Mouse (Mus musculus) heart, embryonic 14.5 days (tissue): Measurements from ENCODE around the gene Efna5. TPM values are rescaled to one million over a fixed set of nuclear protein-coding genes. Genes with fewer than 3 reads are reported as not detected.

Experiments
- ATAC-seq: fragments of 200-750 bp; cut with Nextera tagmentation; 2 replicates; pipeline ENCODE4 v1.8.0; 2017; ENCODE audit warnings: low read depth, moderate TSS enrichment; ENCODE audit not compliant: insufficient number of reproducible peaks, insufficient read depth, low FRiP score
- H3K27ac ChIP-seq, 2 experiments: fragments of 200-500 bp in 1 of 2; fragments of 300-500 bp in 1 of 2; sonication (generic) in 1 of 2; replicated peaks in 1 of 2; 2 replicates each; pipeline ENCODE4 v1.5.1; 2012 to 2014; ENCODE audit warnings: low read depth in 2 of 2, low read length in 2 of 2, control low read depth in 1 of 2, mild to moderate bottlenecking in 1 of 2, mixed read lengths in 1 of 2; ENCODE audit not compliant: control insufficient read depth in 1 of 2, insufficient read depth in 1 of 2
- H3K27me3 ChIP-seq: fragments of 300-500 bp; sonication (generic); 2 replicates; pipeline ENCODE4 v1.6.1; 2014; ENCODE audit warnings: mild to moderate bottlenecking, low read length, control low read depth; ENCODE audit not compliant: control insufficient read depth, insufficient read depth
- H3K36me3 ChIP-seq: fragments of 300-500 bp; sonication (generic); 2 replicates; pipeline ENCODE4 v1.6.1; 2014; ENCODE audit warnings: mild to moderate bottlenecking, control low read depth, low read length, mixed read lengths; ENCODE audit not compliant: control insufficient read depth, insufficient read depth
- H3K4me1 ChIP-seq, 2 experiments: fragments of 200-500 bp in 1 of 2; fragments of 300-500 bp in 1 of 2; sonication (generic) in 1 of 2; 2 replicates each; pipeline ENCODE4 v1.6.1; 2012 to 2014; ENCODE audit warnings: low read length in 2 of 2, control low read depth in 1 of 2, mixed read lengths in 1 of 2; ENCODE audit not compliant: control insufficient read depth in 2 of 2, insufficient read depth in 2 of 2
- H3K4me2 ChIP-seq: fragments of 300-500 bp; sonication (generic); 2 replicates; pipeline ENCODE4 v1.6.1; 2014; ENCODE audit warnings: mild to moderate bottlenecking, low read length
- H3K4me3 ChIP-seq, 2 experiments: fragments of 200-500 bp in 1 of 2; fragments of 300-500 bp in 1 of 2; sonication (generic) in 1 of 2; 2 replicates each; pipeline ENCODE4 v1.5.1; 2012 to 2014; ENCODE audit warnings: low read length in 2 of 2, mild to moderate bottlenecking in 2 of 2, control low read depth in 1 of 2, low read depth in 1 of 2, moderate library complexity in 1 of 2; ENCODE audit not compliant: control insufficient read depth in 1 of 2, insufficient read depth in 1 of 2
- H3K9ac ChIP-seq: fragments of 300-500 bp; sonication (generic); 2 replicates; pipeline ENCODE4 v1.6.1; 2014; ENCODE audit warnings: mild to moderate bottlenecking, low read length
- H3K9me3 ChIP-seq: fragments of 300-500 bp; sonication (generic); 2 replicates; pipeline ENCODE4 v1.6.1; 2016; ENCODE audit warnings: low read length, control low read depth; ENCODE audit not compliant: control insufficient read depth
- WGBS: fragments of 180-500 bp; shearing (Covaris S2); extraction: QIAGEN DNeasy Blood & Tissue Kit; methylation state at CpG from one replicate; pipeline ENCODE4 v1.1.7; 2014; 5-methylcytosine and 5-hydroxymethylcytosine counted together
- polyA plus RNA-seq: library from polyadenylated mRNA; unstranded; fragments of >200 nt; fragmentation: Nextera tagmentation; extraction: Ambion mirVana; gene quantifications from 2 replicates; pipeline ENCODE4 v1.2.1, GENCODE M21; 2014

The Efna5 gene
- polyA plus RNA-seq, 1 experiment from 2014 or later = 26.4 TPM

DNA sequence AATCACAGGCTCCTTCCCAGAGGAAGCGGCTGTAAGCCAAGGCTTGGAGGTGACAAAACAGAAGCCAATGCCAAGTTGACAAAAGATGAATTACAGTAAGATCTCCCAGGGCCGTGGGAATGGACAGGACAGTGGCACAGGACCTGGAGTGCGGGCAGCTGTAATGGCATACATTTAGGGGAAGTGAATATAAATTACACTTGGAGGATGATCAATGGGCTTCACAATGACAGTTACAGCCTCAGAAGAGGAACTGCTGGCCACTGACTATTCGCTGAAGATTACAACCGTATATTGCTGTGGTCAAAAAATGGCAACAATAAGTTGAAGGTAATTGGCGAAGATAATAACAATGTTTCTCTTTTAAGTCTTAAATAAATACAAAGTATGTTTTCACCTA is 67.7 kb downstream of the Efna5 start:
- no peaks in the 10 kb centered on the region for H3K27me3 ChIP-seq
- no peaks in the 10 kb centered on the region for H3K9me3 ChIP-seq
- WGBS = 83% methylated on average over 6 of the region's 6 CpGs
- no peak overlapping the region for H3K4me2 ChIP-seq
- H3K9ac ChIP-seq = no peak overlapping the region
- no peak overlapping the region for H3K4me3 ChIP-seq
- no peak overlapping the region for H3K27ac ChIP-seq
- ATAC-seq = no peak
- 0 out of 4 replicates have a peak, but pooled peaks cover 0 to under 1% of the 10 kb centered on the region in 2 experiments for H3K4me1 ChIP-seq
- H3K36me3 ChIP-seq = no peaks in the 10 kb centered on the region

DNA sequence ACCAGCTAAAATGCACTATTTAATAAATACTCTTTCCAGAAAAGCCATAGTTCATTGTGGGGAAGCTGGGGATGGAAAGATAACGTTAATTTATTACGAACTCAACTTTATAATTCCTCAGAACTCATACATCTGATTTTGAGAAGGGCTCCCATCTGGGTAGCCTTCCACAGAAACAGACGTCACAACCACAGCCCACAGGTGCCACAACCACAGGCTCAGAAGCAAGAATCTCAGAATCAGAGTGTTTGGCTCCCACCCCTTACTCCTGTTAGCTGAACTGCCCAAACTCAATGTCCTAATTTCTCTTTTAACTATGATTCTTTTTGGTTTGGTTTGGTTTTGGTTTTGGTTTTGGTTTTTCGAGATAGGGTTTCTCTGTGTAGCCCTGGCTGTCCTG is 73.2 kb downstream of the Efna5 start:
- Histone ChIP-seq H3K4me3 (no peak overlapping the region), H3K4me2 (no peak overlapping the region), H3K36me3 (no peaks in the 10 kb centered on the region), H3K4me1 (no peaks in the 10 kb centered on the region), H3K27ac (no peak overlapping the region), H3K27me3 (no peaks in the 10 kb centered on the region), H3K9ac (no peak overlapping the region), H3K9me3 (no peaks in the 10 kb centered on the region)
- WGBS = 91% methylated on average over 4 of the region's 4 CpGs
- no peak for ATAC-seq

DNA sequence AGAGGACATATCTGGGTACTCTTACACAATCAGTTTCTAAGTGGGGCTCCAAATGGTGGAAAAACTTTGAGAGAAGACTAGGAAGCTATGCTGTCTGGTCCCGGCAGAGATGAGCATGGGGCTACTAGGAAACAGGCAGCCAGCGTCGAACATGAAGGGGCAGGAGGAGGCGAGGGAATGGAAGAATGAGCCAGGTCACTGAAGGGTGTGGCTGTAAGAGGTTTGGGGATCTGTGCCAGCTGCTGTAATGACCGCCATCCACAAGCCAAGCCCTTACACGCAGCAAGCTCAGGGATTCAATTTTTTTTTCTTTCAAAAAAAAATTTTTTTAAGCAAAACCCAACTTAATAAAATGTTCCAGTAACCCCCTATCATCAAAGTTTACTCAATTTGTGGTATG is 74.5 kb downstream of the Efna5 start:
- H3K4me2 ChIP-seq = no peak overlapping the region
- H3K9me3 ChIP-seq = no peaks in the 10 kb centered on the region
- H3K36me3 ChIP-seq = no peaks in the 10 kb centered on the region
- WGBS = 80% methylated on average over 6 of the region's 6 CpGs
- no peak overlapping the region for H3K9ac ChIP-seq
- H3K27me3 ChIP-seq = no peaks in the 10 kb centered on the region
- H3K4me1 ChIP-seq = no peaks in the 10 kb centered on the region
- ATAC-seq = no peak
- no peak overlapping the region for H3K4me3 ChIP-seq
- no peak overlapping the region for H3K27ac ChIP-seq

DNA sequence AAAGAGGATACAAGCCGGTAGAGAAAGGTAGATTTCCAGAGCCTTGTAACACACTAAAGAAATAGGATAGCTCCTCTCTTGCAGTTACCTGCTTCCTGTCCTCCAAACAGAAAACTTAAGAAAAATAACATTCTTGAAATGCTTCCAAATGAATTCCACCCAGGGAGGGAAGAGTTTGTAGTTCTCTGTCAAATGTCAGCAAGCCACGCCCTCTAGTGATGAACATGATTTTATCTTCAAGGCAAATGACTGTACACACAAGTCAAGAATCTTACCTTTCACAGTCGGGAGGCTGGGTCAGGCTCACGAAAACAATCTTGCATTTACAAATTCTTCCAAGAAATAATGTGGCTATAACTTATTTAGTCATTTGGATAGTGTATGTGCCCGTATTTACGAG is 78.4 kb downstream of the Efna5 start:
- H3K4me2 ChIP-seq = no peak overlapping the region
- H3K27ac ChIP-seq = no peak overlapping the region
- H3K36me3 ChIP-seq = no peaks in the 10 kb centered on the region
- no peaks in the 10 kb centered on the region for H3K4me1 ChIP-seq
- no peaks in the 10 kb centered on the region for H3K9me3 ChIP-seq
- H3K4me3 ChIP-seq = no peak overlapping the region
- no peaks in the 10 kb centered on the region for H3K27me3 ChIP-seq
- no peak for ATAC-seq
- WGBS = 65% methylated on average over 6 of the region's 6 CpGs
- H3K9ac ChIP-seq = no peak overlapping the region

DNA sequence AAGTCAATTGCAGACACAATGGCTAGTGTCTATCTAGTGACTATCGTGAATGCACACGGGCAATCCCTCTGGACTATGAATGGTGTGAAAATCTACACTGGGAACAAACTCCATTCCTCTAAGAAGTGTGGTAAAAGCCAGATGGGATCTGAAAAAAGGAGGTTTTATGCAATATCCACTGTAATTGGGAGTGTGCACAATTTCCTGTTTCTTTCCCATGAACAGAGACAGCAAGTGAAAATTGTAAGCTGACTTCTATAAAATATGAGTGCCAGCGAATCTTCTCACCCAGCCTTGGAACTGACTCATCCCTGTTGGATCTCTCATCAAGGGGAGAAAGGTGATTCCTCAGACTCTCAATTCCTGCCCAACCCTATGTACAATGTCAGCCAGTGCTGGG is 83.8 kb downstream of the Efna5 start:
- no peak overlapping the region for H3K4me3 ChIP-seq
- H3K9ac ChIP-seq = no peak overlapping the region
- H3K27ac ChIP-seq = no peak overlapping the region
- H3K4me1 ChIP-seq = no peaks in the 10 kb centered on the region
- 94% methylated on average over 3 of the region's 3 CpGs for WGBS
- H3K9me3 ChIP-seq = no peaks in the 10 kb centered on the region
- ATAC-seq = no peak
- H3K36me3 ChIP-seq = no peaks in the 10 kb centered on the region
- no peaks in the 10 kb centered on the region for H3K27me3 ChIP-seq
- H3K4me2 ChIP-seq = no peak overlapping the region

DNA sequence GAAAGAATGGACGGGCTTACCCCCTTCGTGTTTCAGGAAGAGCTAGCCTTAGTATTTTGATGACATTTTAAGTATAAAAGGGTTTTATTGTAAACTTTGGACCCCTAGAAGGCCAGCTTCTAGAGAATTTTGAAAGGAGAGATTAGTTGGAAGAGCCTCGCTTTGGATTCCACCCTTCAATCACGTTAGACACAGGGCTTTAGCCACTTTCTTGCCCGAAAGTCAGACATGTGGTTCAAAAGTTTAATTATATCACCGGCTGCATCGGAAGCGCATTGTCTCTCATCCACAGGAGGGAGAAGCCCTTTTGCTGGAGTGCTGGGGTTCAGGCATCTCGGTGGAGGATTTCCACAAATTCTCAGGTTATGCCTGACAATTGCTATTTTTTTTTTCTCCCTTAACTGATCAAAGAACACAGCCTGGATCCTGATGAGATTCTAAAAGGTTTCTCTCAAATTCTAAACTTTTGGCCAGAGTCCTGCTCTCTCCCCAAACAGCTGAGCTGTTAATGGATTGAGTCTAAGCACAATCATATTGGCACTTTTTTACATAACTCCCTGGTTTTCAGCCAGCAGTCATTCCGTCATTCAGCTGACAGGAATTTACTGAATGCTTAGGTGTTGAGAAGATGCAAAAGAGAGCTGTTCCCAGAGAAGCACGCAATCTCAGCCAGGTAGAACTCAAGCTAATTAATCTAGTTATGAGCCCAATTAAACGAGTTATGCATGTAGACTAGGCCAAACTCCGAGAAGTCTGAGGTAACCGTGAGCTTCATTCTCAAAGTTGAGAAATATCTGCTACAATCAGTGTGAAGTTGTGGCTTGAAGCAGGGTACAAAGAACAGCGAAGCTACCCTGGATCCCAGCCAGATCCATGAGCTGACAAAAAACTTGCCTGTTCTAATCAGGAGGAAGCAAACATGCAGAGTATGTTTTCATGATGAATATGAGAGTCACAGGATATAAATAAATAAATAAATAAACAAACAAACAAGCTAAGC is 91.5 kb downstream of the Efna5 start:
- Histone ChIP-seq H3K9ac (no peak overlapping the region), H3K36me3 (no peaks in the 10 kb centered on the region), H3K27me3 (no peaks in the 10 kb centered on the region), H3K4me3 (no peak overlapping the region), H3K27ac (no peak overlapping the region), H3K9me3 (no peaks in the 10 kb centered on the region), H3K4me1 (peaks cover 14 to 30% of the 10 kb centered on the region in 2 experiments), H3K4me2 (peak overlapping the region; percentile 4; the same call in 1 of the 2 replicates)
- WGBS = 36% methylated on average over 15 of the region's 15 CpGs
- ATAC-seq = no peak

DNA sequence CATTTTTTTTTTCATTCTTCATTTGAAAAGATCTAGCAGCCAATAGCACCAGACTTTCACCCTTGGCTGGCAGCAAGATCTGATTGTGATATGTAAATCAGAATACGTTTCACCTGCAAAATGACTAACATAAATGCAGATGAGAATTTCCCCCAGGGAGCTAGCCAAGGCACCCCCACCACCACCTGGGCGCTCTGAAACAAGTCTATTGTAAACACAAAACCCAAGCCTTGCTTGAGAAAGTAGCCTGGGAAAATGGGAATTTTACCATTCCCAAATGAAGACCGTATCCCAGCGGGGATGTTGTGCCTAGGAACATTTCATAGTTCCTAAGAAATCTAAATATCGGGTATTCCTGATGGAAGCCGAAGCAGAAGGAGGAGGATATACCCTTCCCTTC is 92.3 kb downstream of the Efna5 start:
- WGBS = 60% methylated on average over 6 of the region's 6 CpGs
- H3K27me3 ChIP-seq = no peaks in the 10 kb centered on the region

More for the DNA sequence above, 92.3 kb downstream of the Efna5 start:
- Histone ChIP-seq H3K36me3 (no peaks in the 10 kb centered on the region), H3K4me1 (peaks cover 17 to 38% of the 10 kb centered on the region in 2 experiments), H3K4me3 (no peak overlapping the region), H3K9ac (no peak overlapping the region), H3K27ac (no peak overlapping the region), H3K4me2 (peak overlapping the region; percentile 4; the same call in 1 of the 2 replicates), H3K9me3 (no peaks in the 10 kb centered on the region)
- no peak for ATAC-seq
